Mouse (Mus musculus): ENCODE measurements around the gene Ptprr.

- TF ChIP-seq CTCF (conservative IDR thresholded peaks at IDR 0.05; ENCODE audit: low read length) (no peak), POU5F1 (IDR thresholded peaks at IDR 0.05; ENCODE audit: borderline replicate concordance, low read length) (no peak), NANOG (IDR thresholded peaks at IDR 0.05; ENCODE audit: borderline replicate concordance, low read length) (no peak)
Measured at GRCm38 (mm10) chr10:116271470-116271915, 253.5 kb downstream of the Ptprr start.

Measured in E14TG2a.4 (cell line).